Mouse (Mus musculus): ENCODE measurements at regions not wholly inside any gene's neighbourhood (a gene's known extent, or its start where the extent isn't known, plus 50 kb on each side); places are given as distances from the start of the nearest gene placed in this dataset.

GRCm38 (mm10) chr15:62908379-62908778, 936.6 kb downstream of the Gsdmc2 start:
- ATAC-seq (ENCODE audit: insufficient number of reproducible peaks, low FRiP score, low TSS enrichment, low read depth) (no peak), DNase-seq (ENCODE audit: low spot score) (no peak)
- no peaks in the 10 kb centered on the region for H3K27me3 ChIP-seq (ENCODE audit: control insufficient read depth, insufficient read depth, low read length)
- H3K36me3 ChIP-seq (ENCODE audit: control insufficient read depth, insufficient read depth, low read length): no peaks in the 10 kb centered on the region
- no peak overlapping the region for H3K4me3 ChIP-seq (ENCODE audit: low read depth, low read length)
- H3K9me3 ChIP-seq (ENCODE audit: control insufficient read depth, low read length): no peaks in the 10 kb centered on the region
- no peak overlapping the region for H3K4me2 ChIP-seq (ENCODE audit: low read depth, severe bottlenecking)
- WGBS: 63% methylated on average over 4 of the region's 4 CpGs
- H3K27ac ChIP-seq (replicated peaks; ENCODE audit: low read depth, low read length): no peak overlapping the region
- H3K9ac ChIP-seq (ENCODE audit: low read length): no peak overlapping the region
- H3K4me1 ChIP-seq (ENCODE audit: control insufficient read depth, insufficient read depth, low read length): no peaks in the 10 kb centered on the region

- Histone ChIP-seq H3K4me2 (ENCODE audit: low read depth, severe bottlenecking) (no peak overlapping the region), H3K27ac (replicated peaks; ENCODE audit: low read depth, low read length) (no peak overlapping the region), H3K36me3 (ENCODE audit: control insufficient read depth, insufficient read depth, low read length) (no peaks in the 10 kb centered on the region), H3K27me3 (ENCODE audit: control insufficient read depth, insufficient read depth, low read length) (no peaks in the 10 kb centered on the region), H3K4me3 (ENCODE audit: low read depth, low read length) (no peak overlapping the region), H3K9me3 (ENCODE audit: control insufficient read depth, low read length) (no peaks in the 10 kb centered on the region), H3K4me1 (ENCODE audit: control insufficient read depth, insufficient read depth, low read length) (0 out of 2 replicates have a peak, but pooled peaks cover 3% of the 10 kb centered on the region), H3K9ac (ENCODE audit: low read length) (no peak overlapping the region)
- DNase-seq (ENCODE audit: low spot score) (no peak), ATAC-seq (ENCODE audit: insufficient number of reproducible peaks, low FRiP score, low TSS enrichment, low read depth) (no peak)
- WGBS: 95% methylated on average over 2 of the region's 2 CpGs
Observed at GRCm38 (mm10) chr15:62907181-62907580, 937.8 kb downstream of the Gsdmc2 start.

DNA sequence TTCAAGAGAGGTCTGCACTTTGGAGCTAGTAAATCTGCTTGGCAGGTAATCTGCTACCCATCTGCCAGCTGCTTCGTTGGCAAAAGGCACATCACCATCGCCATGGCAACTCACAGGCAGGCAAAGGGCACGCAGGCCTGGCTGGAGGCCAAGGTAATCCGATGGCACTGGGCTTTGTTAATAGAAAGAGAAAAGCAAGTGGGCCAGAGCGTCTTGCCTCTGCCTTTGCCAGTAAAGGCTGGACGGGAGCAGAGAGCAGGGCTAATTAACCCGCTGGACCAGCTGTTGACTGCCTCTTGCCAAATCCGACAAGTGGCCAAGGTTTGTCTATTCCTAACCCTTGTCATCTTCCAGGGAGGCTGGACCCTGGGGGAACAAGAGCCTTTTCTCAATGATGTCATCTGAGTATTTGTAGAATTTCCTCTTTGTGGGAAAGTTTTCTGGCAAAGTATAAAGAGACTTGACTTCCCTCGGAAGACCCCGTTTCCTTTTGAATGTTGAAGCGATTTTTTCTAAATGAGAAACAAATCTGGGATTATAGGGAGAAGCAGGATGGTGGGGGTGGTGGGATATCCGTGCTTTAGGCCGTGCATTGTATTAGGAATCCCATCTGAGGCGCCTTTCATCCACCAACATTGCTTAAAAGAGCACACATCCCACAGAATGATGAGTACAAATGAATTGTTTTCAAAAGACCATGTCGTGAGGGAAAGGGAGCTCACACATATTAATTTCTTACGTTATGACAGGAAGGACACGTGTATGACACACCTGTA, 941.7 kb downstream of the Gsdmc2 start:
- Histone ChIP-seq H3K9me3 (ENCODE audit: control insufficient read depth, low read length) (no peaks in the 10 kb centered on the region), H3K4me3 (ENCODE audit: low read depth, low read length) (no peak overlapping the region), H3K9ac (ENCODE audit: low read length) (no peak overlapping the region), H3K4me1 (ENCODE audit: control insufficient read depth, insufficient read depth, low read length) (0 out of 2 replicates have a peak, but pooled peaks cover 3% of the 10 kb centered on the region), H3K27ac (replicated peaks; ENCODE audit: low read depth, low read length) (no peak overlapping the region), H3K36me3 (ENCODE audit: control insufficient read depth, insufficient read depth, low read length) (no peaks in the 10 kb centered on the region), H3K4me2 (ENCODE audit: low read depth, severe bottlenecking) (no peak overlapping the region), H3K27me3 (ENCODE audit: control insufficient read depth, insufficient read depth, low read length) (no peaks in the 10 kb centered on the region)
- 53% methylated on average over 17 of the region's 17 CpGs for WGBS
- DNase-seq (ENCODE audit: low spot score): peak; percentile 47
- no peak for ATAC-seq (ENCODE audit: insufficient number of reproducible peaks, low FRiP score, low TSS enrichment, low read depth)

- no peaks in the 10 kb centered on the region for H3K9me3 ChIP-seq (ENCODE audit: control insufficient read depth, low read length)
- H3K27ac ChIP-seq (replicated peaks; ENCODE audit: low read depth, low read length): no peak overlapping the region
- no peaks in the 10 kb centered on the region for H3K27me3 ChIP-seq (ENCODE audit: control insufficient read depth, insufficient read depth, low read length)
- ATAC-seq (ENCODE audit: insufficient number of reproducible peaks, low FRiP score, low TSS enrichment, low read depth): no peak
- no peak for DNase-seq (ENCODE audit: low spot score)
- no peak overlapping the region for H3K4me2 ChIP-seq (ENCODE audit: low read depth, severe bottlenecking)
- H3K4me1 ChIP-seq (ENCODE audit: control insufficient read depth, insufficient read depth, low read length): 0 out of 2 replicates have a peak, but pooled peaks cover 3% of the 10 kb centered on the region
- H3K4me3 ChIP-seq (ENCODE audit: low read depth, low read length): no peak overlapping the region
- no peak overlapping the region for H3K9ac ChIP-seq (ENCODE audit: low read length)
- WGBS: 76% methylated on average over 4 of the region's 4 CpGs
- H3K36me3 ChIP-seq (ENCODE audit: control insufficient read depth, insufficient read depth, low read length): no peaks in the 10 kb centered on the region
Observed at GRCm38 (mm10) chr15:62901955-62902354, 943.0 kb downstream of the Gsdmc2 start.

DNA sequence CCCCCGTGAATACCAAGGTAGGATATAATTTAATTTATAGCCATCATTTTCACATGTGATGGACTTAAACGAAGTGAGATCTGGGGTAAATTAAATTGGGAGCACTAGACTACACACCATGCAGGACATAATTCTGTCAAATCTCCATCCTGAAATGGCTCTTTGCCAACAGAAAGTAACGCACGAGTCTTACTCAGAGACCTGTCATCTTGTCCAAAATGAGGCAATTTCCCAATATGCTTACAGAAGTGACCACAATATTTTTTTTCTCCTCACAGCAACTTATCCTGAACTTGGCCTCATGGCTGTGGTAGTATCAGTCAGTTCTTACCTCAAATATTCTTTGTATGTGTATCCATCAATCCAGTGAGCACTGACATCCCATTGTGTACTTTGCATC, 955.2 kb downstream of the Gsdmc2 start:
- no peak overlapping the region for H3K4me3 ChIP-seq (ENCODE audit: low read depth, low read length)
- no peak for ATAC-seq (ENCODE audit: insufficient number of reproducible peaks, low FRiP score, low TSS enrichment, low read depth)
- H3K36me3 ChIP-seq (ENCODE audit: control insufficient read depth, insufficient read depth, low read length): no peaks in the 10 kb centered on the region
- DNase-seq (ENCODE audit: low spot score): no peak
- H3K9me3 ChIP-seq (ENCODE audit: control insufficient read depth, low read length): no peaks in the 10 kb centered on the region
- H3K4me1 ChIP-seq (ENCODE audit: control insufficient read depth, insufficient read depth, low read length): no peaks in the 10 kb centered on the region
- no peaks in the 10 kb centered on the region for H3K27me3 ChIP-seq (ENCODE audit: control insufficient read depth, insufficient read depth, low read length)
- H3K27ac ChIP-seq (replicated peaks; ENCODE audit: low read depth, low read length): no peak overlapping the region
- H3K4me2 ChIP-seq (ENCODE audit: low read depth, severe bottlenecking): no peak overlapping the region
- WGBS: 75% methylated on average over 4 of the region's 4 CpGs
- no peak overlapping the region for H3K9ac ChIP-seq (ENCODE audit: low read length)

DNA sequence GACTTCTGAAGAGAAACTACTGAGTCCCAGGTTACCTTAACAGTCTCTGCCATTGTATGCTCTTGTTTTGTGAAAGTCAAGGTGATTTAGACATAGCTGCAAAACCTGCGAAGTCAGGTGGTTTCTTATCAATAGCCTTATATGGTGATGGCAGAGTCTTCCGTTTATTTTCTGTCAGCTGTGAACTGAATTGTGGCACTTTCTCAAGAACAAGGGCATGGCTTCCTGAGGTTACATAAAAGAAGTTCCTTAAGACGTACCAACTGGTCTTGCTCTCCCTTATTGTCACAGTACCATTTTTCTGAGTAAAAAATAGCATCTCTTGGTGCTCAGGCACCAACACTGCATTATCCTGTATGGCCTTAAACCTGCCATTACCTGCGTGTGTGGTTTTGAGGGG, 959.6 kb downstream of the Gsdmc2 start:
- H3K4me2 ChIP-seq (ENCODE audit: low read depth, severe bottlenecking): no peak overlapping the region
- no peak overlapping the region for H3K27ac ChIP-seq (replicated peaks; ENCODE audit: low read depth, low read length)
- no peaks in the 10 kb centered on the region for H3K4me1 ChIP-seq (ENCODE audit: control insufficient read depth, insufficient read depth, low read length)
- H3K36me3 ChIP-seq (ENCODE audit: control insufficient read depth, insufficient read depth, low read length): no peaks in the 10 kb centered on the region
- ATAC-seq (ENCODE audit: insufficient number of reproducible peaks, low FRiP score, low TSS enrichment, low read depth) (no peak), DNase-seq (ENCODE audit: low spot score) (no peak)
- 83% methylated on average over 4 of the region's 4 CpGs for WGBS
- H3K9me3 ChIP-seq (ENCODE audit: control insufficient read depth, low read length): no peaks in the 10 kb centered on the region
- H3K9ac ChIP-seq (ENCODE audit: low read length): no peak overlapping the region
- H3K27me3 ChIP-seq (ENCODE audit: control insufficient read depth, insufficient read depth, low read length): no peaks in the 10 kb centered on the region
- no peak overlapping the region for H3K4me3 ChIP-seq (ENCODE audit: low read depth, low read length)

GRCm38 (mm10) chr15:62871082-62871766, 973.8 kb downstream of the Gsdmc2 start:
- 100% methylated on average over 1 of the region's 1 CpGs for WGBS
- Histone ChIP-seq H3K4me2 (ENCODE audit: low read depth, severe bottlenecking) (no peak overlapping the region), H3K4me3 (ENCODE audit: low read depth, low read length) (no peak overlapping the region), H3K27me3 (ENCODE audit: control insufficient read depth, insufficient read depth, low read length) (no peaks in the 10 kb centered on the region), H3K36me3 (ENCODE audit: control insufficient read depth, insufficient read depth, low read length) (no peaks in the 10 kb centered on the region), H3K9me3 (ENCODE audit: control insufficient read depth, low read length) (no peaks in the 10 kb centered on the region), H3K4me1 (ENCODE audit: control insufficient read depth, insufficient read depth, low read length) (no peaks in the 10 kb centered on the region), H3K9ac (ENCODE audit: low read length) (no peak overlapping the region), H3K27ac (replicated peaks; ENCODE audit: low read depth, low read length) (no peak overlapping the region)
- DNase-seq (ENCODE audit: low spot score) (no peak), ATAC-seq (ENCODE audit: insufficient number of reproducible peaks, low FRiP score, low TSS enrichment, low read depth) (no peak)

DNA sequence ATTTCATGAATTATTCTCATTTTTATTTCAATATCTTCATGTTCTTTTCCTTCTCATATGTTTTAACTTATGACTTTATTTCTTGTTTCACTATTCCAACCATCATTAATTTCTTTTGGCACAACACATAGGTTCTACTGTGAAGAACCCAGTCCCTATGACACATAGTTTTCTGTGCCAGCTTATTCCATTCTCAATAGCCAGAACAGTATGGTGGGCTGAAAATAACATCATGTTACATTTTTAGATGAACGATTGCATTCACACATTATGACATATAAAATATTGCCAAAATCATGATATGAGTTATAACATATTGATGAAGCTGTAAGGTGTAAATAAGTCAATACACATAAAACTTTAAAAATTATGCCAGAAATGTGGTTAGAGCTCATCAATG, 982.4 kb downstream of the Gsdmc2 start:
- Histone ChIP-seq H3K36me3 (ENCODE audit: control insufficient read depth, insufficient read depth, low read length) (no peaks in the 10 kb centered on the region), H3K9me3 (ENCODE audit: control insufficient read depth, low read length) (no peaks in the 10 kb centered on the region), H3K27me3 (ENCODE audit: control insufficient read depth, insufficient read depth, low read length) (no peaks in the 10 kb centered on the region), H3K9ac (ENCODE audit: low read length) (no peak overlapping the region), H3K4me1 (ENCODE audit: control insufficient read depth, insufficient read depth, low read length) (no peaks in the 10 kb centered on the region), H3K27ac (replicated peaks; ENCODE audit: low read depth, low read length) (no peak overlapping the region), H3K4me2 (ENCODE audit: low read depth, severe bottlenecking) (no peak overlapping the region), H3K4me3 (ENCODE audit: low read depth, low read length) (no peak overlapping the region)
- no peak for ATAC-seq (ENCODE audit: insufficient number of reproducible peaks, low FRiP score, low TSS enrichment, low read depth)
- 86% methylated on average over 1 of the region's 1 CpGs for WGBS
- DNase-seq (ENCODE audit: low spot score): no peak
